Mouse (Mus musculus) kidney, embryonic 16.5 days (tissue): ENCODE measurements around the gene Slco3a1. TPM values are rescaled to one million over a fixed set of nuclear protein-coding genes. Genes with fewer than 3 reads are reported as not detected.

Experiments used
- ATAC-seq: fragments of 200-750 bp; cut with Nextera tagmentation; 2 replicates; pipeline ENCODE4 v1.8.0; 2017; ENCODE audit warnings: moderate TSS enrichment; ENCODE audit not compliant: low FRiP score, low TSS enrichment
- H3K27ac ChIP-seq: fragments of 300-500 bp; sonication (generic); 2 replicates; pipeline ENCODE4 v1.5.1; 2014; ENCODE audit warnings: low read length
- H3K27me3 ChIP-seq: fragments of 300-500 bp; sonication (generic); 2 replicates; pipeline ENCODE4 v1.6.1; 2014; ENCODE audit warnings: low read length, control low read depth, mixed read lengths; ENCODE audit not compliant: insufficient read depth
- H3K36me3 ChIP-seq: fragments of 300-500 bp; sonication (generic); 2 replicates; pipeline ENCODE4 v1.6.1; 2014; ENCODE audit warnings: low read length, control low read depth, mixed read lengths; ENCODE audit not compliant: insufficient read depth
- H3K4me1 ChIP-seq: fragments of 300-500 bp; sonication (generic); 2 replicates; pipeline ENCODE4 v1.6.1; 2014; ENCODE audit warnings: low read length, control low read depth, mixed read lengths; ENCODE audit not compliant: insufficient read depth
- H3K4me2 ChIP-seq: fragments of 300-500 bp; sonication (generic); replicated peaks from 2 replicates; pipeline ENCODE4 v1.6.1; 2014; ENCODE audit warnings: low read depth, low read length
- H3K4me3 ChIP-seq: fragments of 300-500 bp; sonication (generic); 2 replicates; pipeline ENCODE4 v1.5.1; 2014; ENCODE audit warnings: mild to moderate bottlenecking, low read length
- H3K9ac ChIP-seq: fragments of 300-500 bp; sonication (generic); replicated peaks from 2 replicates; pipeline ENCODE4 v1.6.1; 2014; ENCODE audit warnings: low read length
- H3K9me3 ChIP-seq: fragments of 300-500 bp; sonication (generic); 2 replicates; pipeline ENCODE4 v1.6.1; 2016; ENCODE audit warnings: low read length, control low read depth
- WGBS: fragments of 180-500 bp; shearing (Covaris S2); extraction: QIAGEN DNeasy Blood & Tissue Kit; methylation state at CpG from one replicate; pipeline ENCODE4 v1.1.7; 2014; 5-methylcytosine and 5-hydroxymethylcytosine counted together
- polyA plus RNA-seq: library from polyadenylated mRNA; unstranded; fragments of >200 nt; fragmentation: Nextera tagmentation; extraction: Ambion mirVana; gene quantifications from 2 replicates; pipeline ENCODE4 v1.2.1, GENCODE M21; 2015

Slco3a1 gene
- polyA plus RNA-seq, 1 experiment from 2014 or later, result 20.8 TPM

GRCm38 (mm10) chr7:74497203-74497602, 57.4 kb downstream of the Slco3a1 start:
- H3K4me2 ChIP-seq, result no peak overlapping the region
- 67% methylated on average over 2 of the region's 2 CpGs for WGBS
- ATAC-seq, result no peak

GRCm38 (mm10) chr7:74495451-74495850, 59.1 kb downstream of the Slco3a1 start:
- Histone ChIP-seq H3K9ac (no peak overlapping the region), H3K4me1 (peaks cover 2% of the 10 kb centered on the region; the same call in 1 of the 2 replicates), H3K4me2 (no peak overlapping the region), H3K4me3 (no peak overlapping the region), H3K9me3 (no peaks in the 10 kb centered on the region), H3K27ac (no peak overlapping the region), H3K36me3 (no peaks in the 10 kb centered on the region), H3K27me3 (no peaks in the 10 kb centered on the region)
- WGBS, result 92% methylated on average over 2 of the region's 2 CpGs
- ATAC-seq, result no peak

More at GRCm38 (mm10) chr7:74497203-74497602, 57.4 kb downstream of the Slco3a1 start:
- Histone ChIP-seq H3K4me1 (no peaks in the 10 kb centered on the region; the same call in 1 of the 2 replicates), H3K36me3 (no peaks in the 10 kb centered on the region), H3K27ac (no peak overlapping the region), H3K27me3 (no peaks in the 10 kb centered on the region), H3K9ac (no peak overlapping the region), H3K4me3 (no peak overlapping the region), H3K9me3 (no peaks in the 10 kb centered on the region)

- no peaks in the 10 kb centered on the region for H3K36me3 ChIP-seq
- no peak overlapping the region for H3K27ac ChIP-seq
- H3K27me3 ChIP-seq, result no peaks in the 10 kb centered on the region
- peaks cover 2% of the 10 kb centered on the region; the same call in 1 of the 2 replicates for H3K4me1 ChIP-seq
- H3K4me2 ChIP-seq, result no peak overlapping the region
- ATAC-seq, result no peak
- H3K4me3 ChIP-seq, result no peak overlapping the region
- no peak overlapping the region for H3K9ac ChIP-seq
- 82% methylated on average over 1 of the region's 1 CpGs for WGBS
- no peaks in the 10 kb centered on the region for H3K9me3 ChIP-seq
Observed at GRCm38 (mm10) chr7:74493775-74494174, 60.8 kb downstream of the Slco3a1 start.

- Histone ChIP-seq H3K4me3 (no peak overlapping the region), H3K9ac (no peak overlapping the region), H3K36me3 (no peaks in the 10 kb centered on the region), H3K27ac (no peak overlapping the region), H3K9me3 (no peaks in the 10 kb centered on the region), H3K27me3 (no peaks in the 10 kb centered on the region), H3K4me2 (no peak overlapping the region), H3K4me1 (peaks cover 2% of the 10 kb centered on the region; the same call in 1 of the 2 replicates)
- no peak for ATAC-seq
- 60% methylated on average over 9 of the region's 9 CpGs for WGBS
Observed at GRCm38 (mm10) chr7:74491683-74492355, 62.8 kb downstream of the Slco3a1 start.

GRCm38 (mm10) chr7:74488141-74488540, 66.4 kb downstream of the Slco3a1 start:
- Histone ChIP-seq H3K9ac (no peak overlapping the region), H3K27me3 (no peaks in the 10 kb centered on the region), H3K4me1 (peaks cover 9% of the 10 kb centered on the region), H3K4me3 (no peak overlapping the region), H3K9me3 (no peaks in the 10 kb centered on the region), H3K27ac (no peak overlapping the region), H3K36me3 (no peaks in the 10 kb centered on the region), H3K4me2 (no peak overlapping the region)
- 95% methylated on average over 3 of the region's 3 CpGs for WGBS
- ATAC-seq, result no peak

- H3K4me2 ChIP-seq, result no peak overlapping the region
- H3K27ac ChIP-seq, result no peak overlapping the region
- peaks cover 13% of the 10 kb centered on the region for H3K4me1 ChIP-seq
- H3K27me3 ChIP-seq, result no peaks in the 10 kb centered on the region
- no peak overlapping the region for H3K4me3 ChIP-seq
- 75% methylated on average over 3 of the region's 3 CpGs for WGBS
- no peaks in the 10 kb centered on the region for H3K9me3 ChIP-seq
- H3K36me3 ChIP-seq, result no peaks in the 10 kb centered on the region
- ATAC-seq, result no peak
- H3K9ac ChIP-seq, result no peak overlapping the region
Observed at GRCm38 (mm10) chr7:74487727-74488126, 66.9 kb downstream of the Slco3a1 start.

GRCm38 (mm10) chr7:74486083-74486482, 68.5 kb downstream of the Slco3a1 start:
- Histone ChIP-seq H3K27me3 (no peaks in the 10 kb centered on the region), H3K9ac (no peak overlapping the region), H3K4me1 (peaks cover 28% of the 10 kb centered on the region), H3K4me3 (no peak overlapping the region), H3K36me3 (no peaks in the 10 kb centered on the region), H3K9me3 (no peaks in the 10 kb centered on the region), H3K4me2 (no peak overlapping the region), H3K27ac (no peak overlapping the region)
- ATAC-seq, result no peak
- 81% methylated on average over 4 of the region's 4 CpGs for WGBS

GRCm38 (mm10) chr7:74485669-74486068, 68.9 kb downstream of the Slco3a1 start:
- Histone ChIP-seq H3K9ac (no peak overlapping the region), H3K9me3 (no peaks in the 10 kb centered on the region), H3K27ac (no peak overlapping the region), H3K4me2 (no peak overlapping the region), H3K36me3 (no peaks in the 10 kb centered on the region), H3K4me1 (peaks cover 31% of the 10 kb centered on the region), H3K27me3 (no peaks in the 10 kb centered on the region), H3K4me3 (no peak overlapping the region)
- 91% methylated on average over 2 of the region's 2 CpGs for WGBS
- no peak for ATAC-seq

GRCm38 (mm10) chr7:74484024-74484385, 70.6 kb downstream of the Slco3a1 start:
- Histone ChIP-seq H3K4me1 (peaks cover 41% of the 10 kb centered on the region), H3K4me2 (no peak overlapping the region), H3K4me3 (no peak overlapping the region), H3K9ac (no peak overlapping the region), H3K9me3 (no peaks in the 10 kb centered on the region), H3K36me3 (no peaks in the 10 kb centered on the region), H3K27ac (no peak overlapping the region), H3K27me3 (no peaks in the 10 kb centered on the region)
- WGBS, result 75% methylated on average over 2 of the region's 2 CpGs
- no peak for ATAC-seq

GRCm38 (mm10) chr7:74483294-74484023, 71.1 kb downstream of the Slco3a1 start:
- WGBS, result 19% methylated on average over 3 of the region's 3 CpGs
- H3K4me3 ChIP-seq, result no peak overlapping the region
- peak; percentile 56 for ATAC-seq

More at GRCm38 (mm10) chr7:74483294-74484023, 71.1 kb downstream of the Slco3a1 start:
- Histone ChIP-seq H3K9me3 (no peaks in the 10 kb centered on the region), H3K9ac (no peak overlapping the region), H3K27ac (peak overlapping the region; percentile 12; the same call in 1 of the 2 replicates), H3K36me3 (no peaks in the 10 kb centered on the region), H3K27me3 (no peaks in the 10 kb centered on the region), H3K4me2 (no peak overlapping the region), H3K4me1 (peaks cover 42% of the 10 kb centered on the region)
